In genomic region chr11:117479007-117479719, GRCm38 (mm10) we compare ENCODE assay signal across 9 mouse cellular contexts. TPM values are rescaled to one million over a fixed set of nuclear protein-coding genes. Genes with fewer than 3 reads are reported as not detected.
A peak's percentile ranks its signal among the peaks of the same experiment; 100 is the strongest.
DNase-seq lines count a peak whose midpoint lies in the region; ATAC-seq lines count a peak whose summit lies in the region.
"Had no signal": no experiment of that assay in that cellular context is flagged by ENCODE, and none has a peak within 500 bp of the region (broad histone marks: within the 10 kb centered on the region; RNA-seq: fewer than 3 reads in every experiment).

No protein-coding gene starts in this region.

- peak overlapping the region; percentile 55 for H3K9ac ChIP-seq in neural tube, embryonic 11.5 days (ENCODE audit: low read length)
- H3K9ac ChIP-seq: liver, embryonic 15.5 days had no signal

- 11% methylated on average over 13 of the region's 13 CpGs for WGBS in neural tube, embryonic 11.5 days

- no peaks in the 10 kb centered on the region for H3K36me3 ChIP-seq in neural tube, embryonic 11.5 days (ENCODE audit: control insufficient read depth, insufficient read depth, low read length)
- H3K36me3 ChIP-seq: liver, embryonic 15.5 days had no signal

- 0 out of 2 replicates have a peak overlapping the region, but pooled peaks have one; percentile 7 for H3K4me2 ChIP-seq in neural tube, embryonic 11.5 days (ENCODE audit: low read depth)
- H3K4me2 ChIP-seq: liver, embryonic 15.5 days had no signal

- H3K27me3 ChIP-seq in neural tube, embryonic 11.5 days (ENCODE audit: control insufficient read depth, insufficient read depth, low read length) = no peaks in the 10 kb centered on the region

- H3K9me3 ChIP-seq in neural tube, embryonic 11.5 days (ENCODE audit: control insufficient read depth, low read length) = no peaks in the 10 kb centered on the region
- H3K9me3 ChIP-seq: liver, embryonic 15.5 days had no signal

- peak; percentile 68 for ATAC-seq in neural tube, embryonic 11.5 days (ENCODE audit: insufficient read depth, low FRiP score, low TSS enrichment)
- ATAC-seq in megakaryocyte-erythroid progenitor cell, adult 5-6 weeks (replicated peaks; ENCODE audit: low FRiP score, low TSS enrichment, poor library complexity, severe bottlenecking) = no peak
- no peak for ATAC-seq in erythroid progenitor cell, adult 5-6 weeks (replicated peaks; ENCODE audit: low FRiP score, poor library complexity, severe bottlenecking)

- peak overlapping the region; percentile 95 for H3K27ac ChIP-seq in neural tube, embryonic 11.5 days (ENCODE audit: low read depth, low read length)
- H3K27ac ChIP-seq: liver, embryonic 15.5 days had no signal

- H3K4me3 ChIP-seq in neural tube, embryonic 11.5 days (ENCODE audit: low read depth, low read length) = no peak overlapping the region
- H3K4me3 ChIP-seq: liver, embryonic 15.5 days had no signal

- peak; percentile 81 to 86 for DNase-seq in right cerebral cortex, postnatal 10 days (ENCODE audit: low spot score in 2 of 2)
- DNase-seq in right cerebral cortex, postnatal 36 days (ENCODE audit: low spot score in 2 of 2) = no peak
- peak; percentile 90 for DNase-seq in embryo, embryonic 10.5 days (ENCODE audit: low spot score)
- peak; percentile 69 to 80 for DNase-seq in heart, adult 18-20 months
- peak; percentile 39 to 71 for DNase-seq in layer of hippocampus, adult 18-20 months (ENCODE audit: low spot score in 2 of 2)
- DNase-seq in neural tube, embryonic 11.5 days (ENCODE audit: low spot score) = peak; percentile 84

- H3K4me1 ChIP-seq in neural tube, embryonic 11.5 days (ENCODE audit: control insufficient read depth, insufficient read depth, low read length) = peaks cover 34% of the 10 kb centered on the region
- H3K4me1 ChIP-seq: liver, embryonic 15.5 days had no signal

RNA-seq across cellular contexts. Expression of gene Gm11733, which starts 5.0 kb away (rescaled TPM):
- total RNA-seq in heart, adult 18-20 months (2021) = not detected
- total RNA-seq in layer of hippocampus, adult 18-20 months (2021) = under 1 TPM in 1 of 2 experiments, not detected in 1; 0.22 TPM
- polyA plus RNA-seq in neural tube, embryonic 11.5 days (2014; fragmentation: Nextera tagmentation; extraction: Ambion mirVana) = not detected in 2 replicates
- total RNA-seq in megakaryocyte-erythroid progenitor cell, adult 5-6 weeks (2014; fragmentation: Nextera tagmentation) = not detected in 2 replicates
- total RNA-seq in megakaryocyte-erythroid progenitor cell, adult 5-6 weeks (2017) = not detected in 2 replicates
- not detected in 2 replicates for total RNA-seq in erythroid progenitor cell, adult 5-6 weeks (2015; ENCODE audit: low replicate concordance)
- not detected in 2 replicates for total RNA-seq in erythroid progenitor cell, adult 5-6 weeks (2017; ENCODE audit: low replicate concordance)
- polyA plus RNA-seq: liver, embryonic 15.5 days had no signal

Comparison
In these comparisons a context has a peak if more than half of its experiments do, and no peak if none do; other contexts are left out.
1. DNase-seq: peak in right cerebral cortex, postnatal 10 days (2 of 2), embryo, embryonic 10.5 days (single experiment), heart, adult 18-20 months (2 of 2), layer of hippocampus, adult 18-20 months (2 of 2) and neural tube, embryonic 11.5 days (single experiment); none in right cerebral cortex, postnatal 36 days (0 of 2).